Mouse (Mus musculus): ENCODE data around the gene Nme7.

- TF ChIP-seq CTCF (IDR thresholded peaks at IDR 0.05), result no peak
- no peak for TF ChIP-seq POLR2A (IDR thresholded peaks at IDR 0.05; ENCODE audit: insufficient read depth, low read depth, low read length)
- TF ChIP-seq EP300 (IDR thresholded peaks at IDR 0.05; ENCODE audit: insufficient read depth, low read depth, low read length), result no peak
Measured at GRCm38 (mm10) chr1:164319542-164320140, 15.7 kb downstream of the Nme7 start.
